Mouse (Mus musculus) spleen, postnatal 36 days (tissue): ENCODE data around the gene Reep6.

Experiments
- DNase-seq, 2 experiments: peaks; one replicate each; pipeline ENCODE4 v3.0.0; 2022; ENCODE audit warnings: low spot score in 2 of 2, mixed read lengths in 1 of 2

Reep6 gene

GRCm38 (mm10) chr10:80355431-80355830, 25.7 kb downstream of the Reep6 start:
- DNase-seq, result no peak

DNA sequence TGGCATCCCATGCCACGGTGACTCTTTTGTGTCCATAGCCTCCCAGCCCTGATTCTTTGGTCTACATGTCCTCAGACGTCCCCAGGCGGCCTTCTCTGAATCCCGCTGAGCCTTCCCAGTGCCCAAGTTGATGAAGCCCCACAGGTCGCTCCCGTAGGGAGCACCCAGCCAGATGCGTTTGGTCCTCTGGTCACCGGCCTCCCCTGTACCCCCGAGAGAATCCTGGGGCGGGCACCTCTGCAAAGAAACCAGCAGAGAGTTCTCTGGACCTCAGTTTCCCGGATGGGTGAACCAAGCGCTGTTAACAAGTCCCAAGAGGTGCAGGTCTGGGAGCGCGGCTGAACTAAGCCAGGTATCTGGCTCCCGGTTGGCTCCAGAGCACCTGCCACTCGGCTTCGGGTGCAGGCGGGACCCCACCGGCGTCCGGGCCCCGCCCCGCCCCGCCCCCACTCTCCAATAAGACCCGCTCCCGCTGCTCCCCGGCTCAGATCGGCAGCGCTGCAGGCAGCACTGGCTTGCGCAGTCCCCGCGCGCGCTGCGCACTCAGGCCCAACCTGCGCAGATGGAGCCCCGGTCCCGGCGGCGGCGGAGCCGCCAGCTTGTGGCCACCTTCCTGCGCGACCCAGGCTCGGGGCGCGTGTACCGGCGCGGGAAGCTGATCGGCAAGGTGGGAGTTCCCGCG, 26.4 kb downstream of the Reep6 start, which contains the start of gene Plk5:
Gene Plk5 (plus strand): TSS at position 459 of the 682 bp plus-strand sequence.
- DNase-seq, result no peak

GRCm38 (mm10) chr10:80356737-80357136, 27.0 kb downstream of the Reep6 start:
- DNase-seq, result no peak

DNA sequence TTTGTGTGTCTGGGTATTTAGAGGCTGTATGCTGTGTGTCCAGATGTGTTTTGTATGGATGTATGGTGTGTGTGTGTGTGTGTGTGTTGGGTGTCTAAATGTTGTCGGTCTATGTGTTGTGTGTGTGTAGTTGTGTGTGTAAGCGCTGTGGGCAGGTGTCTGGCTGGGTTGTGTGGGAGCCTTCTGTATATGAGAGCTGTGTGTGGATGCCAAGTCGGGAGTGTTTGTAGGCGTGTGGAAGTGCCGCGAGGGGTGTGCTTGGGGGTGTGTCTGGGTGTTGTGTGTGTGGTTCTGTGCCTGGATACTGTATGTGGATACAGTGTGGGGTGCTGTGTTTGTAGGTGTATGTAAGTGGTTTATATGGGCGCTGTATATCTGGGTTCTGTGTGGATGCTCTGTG, 27.6 kb downstream of the Reep6 start:
- no peak for DNase-seq

- no peak for DNase-seq
Measured at GRCm38 (mm10) chr10:80357994-80358639, 28.4 kb downstream of the Reep6 start.

GRCm38 (mm10) chr10:80363734-80364133, 34.0 kb downstream of the Reep6 start:
- DNase-seq, result no peak

GRCm38 (mm10) chr10:80365736-80366135, 36.0 kb downstream of the Reep6 start:
- no peak for DNase-seq

GRCm38 (mm10) chr10:80367954-80368353, 38.2 kb downstream of the Reep6 start:
- DNase-seq, result no peak

GRCm38 (mm10) chr10:80368392-80368791, 38.6 kb downstream of the Reep6 start:
- DNase-seq, result no peak

- DNase-seq, result peak in 1 of 2 experiments; percentile 31
Measured at GRCm38 (mm10) chr10:80369995-80370747, 40.4 kb downstream of the Reep6 start.

GRCm38 (mm10) chr10:80371411-80371966, 41.7 kb downstream of the Reep6 start:
- DNase-seq, result peak; percentile 76 to 86

GRCm38 (mm10) chr10:80371983-80372382, 42.2 kb downstream of the Reep6 start:
- no peak for DNase-seq

DNA sequence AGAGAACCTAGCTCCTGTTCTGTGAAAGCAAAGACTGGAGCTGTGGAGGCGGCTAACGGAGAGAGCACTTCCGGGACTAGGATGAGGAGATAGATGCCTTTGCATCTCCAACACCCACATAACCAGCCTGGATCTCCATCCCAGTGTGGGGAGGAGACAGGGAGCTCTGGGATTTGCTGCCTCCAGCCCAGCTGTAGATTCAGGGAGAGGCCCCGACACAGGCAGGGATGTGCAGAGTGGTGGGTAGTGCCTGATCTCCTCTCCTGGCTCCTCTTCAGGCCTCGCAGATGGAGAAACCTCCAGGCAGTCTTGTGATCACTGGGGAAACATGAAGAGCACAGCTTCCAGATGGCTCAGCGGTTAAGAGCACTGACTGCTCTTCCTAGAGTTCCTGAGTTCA, 43.0 kb downstream of the Reep6 start:
- DNase-seq, result no peak

DNA sequence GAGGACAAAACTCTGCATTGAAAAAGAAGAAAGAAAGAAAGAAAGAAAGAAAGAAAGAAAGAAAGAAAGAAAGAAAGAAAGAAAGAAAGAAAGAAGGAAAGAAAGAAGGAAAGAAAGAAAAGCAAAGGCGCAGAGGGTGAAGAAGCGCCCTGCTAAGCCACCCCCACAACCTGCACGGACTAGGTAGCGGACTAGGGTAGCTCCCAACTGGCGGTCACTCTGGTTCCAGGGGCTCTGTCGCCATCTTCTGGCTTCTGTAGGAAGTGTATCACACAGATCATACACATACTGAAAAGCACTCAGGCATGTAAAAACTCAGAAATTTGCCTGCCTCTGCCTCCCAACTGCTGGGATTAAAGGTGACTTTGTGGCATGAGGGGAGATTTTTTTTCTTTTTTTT, 44.3 kb downstream of the Reep6 start:
- DNase-seq, result peak; percentile 75 to 80

- peak; percentile 84 to 89 for DNase-seq
Measured at GRCm38 (mm10) chr10:80376160-80376559, 46.4 kb downstream of the Reep6 start.

- no peak for DNase-seq
Measured at GRCm38 (mm10) chr10:80377716-80378115, 48.0 kb downstream of the Reep6 start.

DNA sequence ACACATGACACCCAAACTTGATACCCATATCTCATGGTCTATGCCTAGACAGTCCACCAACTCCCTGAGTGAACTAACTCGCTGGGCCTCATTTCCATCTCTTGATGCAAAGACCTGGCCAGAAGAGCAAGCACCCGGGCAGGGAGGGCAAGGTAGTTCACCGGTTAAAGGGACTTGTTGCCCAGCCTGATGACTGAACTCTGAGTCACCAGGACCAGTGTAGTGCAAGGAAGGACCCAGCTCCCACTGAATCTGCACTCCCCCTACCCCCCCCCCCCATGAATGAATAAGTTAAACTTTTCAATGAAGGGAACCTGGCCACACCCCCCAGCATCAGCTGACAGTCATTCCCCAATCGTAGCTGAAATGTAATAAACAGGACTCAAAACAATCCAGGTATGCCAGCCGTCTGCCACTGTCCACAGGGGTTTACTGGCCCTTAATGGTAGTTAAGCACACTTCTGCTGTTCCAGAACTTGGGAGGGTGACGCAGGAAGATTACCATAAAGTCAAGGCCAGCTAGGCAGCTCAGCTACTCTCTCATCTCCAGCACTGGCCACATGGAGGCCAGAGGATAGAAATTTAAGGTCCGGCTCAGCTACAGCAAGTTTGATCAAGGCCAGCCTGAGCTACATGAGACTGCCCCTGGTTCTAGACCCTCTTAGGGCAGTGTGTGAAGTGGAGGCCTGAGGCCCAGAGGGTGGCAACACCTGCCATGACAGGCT, 53.0 kb downstream of the Reep6 start:
- no peak for DNase-seq

GRCm38 (mm10) chr10:80383431-80383830, 53.7 kb downstream of the Reep6 start:
- DNase-seq, result no peak

GRCm38 (mm10) chr10:80384115-80384639, 54.4 kb downstream of the Reep6 start:
- no peak for DNase-seq

DNA sequence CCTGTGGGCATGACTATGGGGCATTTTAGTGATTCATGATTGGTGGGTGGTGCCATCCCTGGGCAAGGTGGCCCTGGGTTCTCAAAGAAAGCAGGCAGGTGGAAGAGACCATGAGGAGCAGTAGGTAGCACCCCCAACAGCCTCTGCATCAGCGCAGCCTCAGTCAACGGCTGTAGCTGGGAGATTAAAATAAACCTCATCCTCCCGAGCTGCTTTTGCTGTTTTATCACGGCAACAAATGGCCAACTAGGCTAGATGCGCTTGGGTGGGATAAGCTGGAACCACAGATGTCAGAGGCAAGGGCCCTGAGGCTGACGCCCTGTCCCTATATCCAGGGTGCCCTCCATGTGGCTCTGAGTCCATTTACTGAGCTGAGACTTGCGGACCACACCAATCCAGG, 55.0 kb downstream of the Reep6 start:
- DNase-seq, result no peak

DNA sequence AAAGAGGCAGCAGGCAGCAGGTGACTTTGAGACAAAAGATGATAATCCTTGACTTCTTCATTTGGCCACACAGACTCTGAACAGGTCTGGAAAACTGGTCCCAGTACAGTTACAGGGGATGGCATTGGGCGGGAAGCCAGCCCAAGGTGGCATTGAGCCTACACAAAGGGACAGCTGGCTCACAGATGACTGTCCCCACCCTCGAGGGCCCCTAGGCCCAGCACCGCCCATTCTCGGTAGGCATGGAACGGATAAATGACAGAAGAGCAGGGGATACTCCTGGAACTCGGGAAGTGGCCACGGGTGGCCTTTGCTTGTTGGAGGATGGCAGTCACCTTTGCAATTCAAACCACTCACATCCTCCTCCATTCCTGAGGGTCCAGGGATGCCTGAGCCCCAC, 55.6 kb downstream of the Reep6 start:
- DNase-seq, result no peak
